Mouse (Mus musculus): Measurements from ENCODE around the gene Ankrd13a. TPM values are rescaled to one million over a fixed set of nuclear protein-coding genes. Genes with fewer than 3 reads are reported as not detected.
"Not testable (repeated sequence)": the region's sequence is repeated elsewhere in the genome, so short reads cannot be mapped to it uniquely, and the experiment has no call there.

The Ankrd13a gene
- polyA plus RNA-seq, 1 experiment from 2014 or later: 89.3 TPM

DNA sequence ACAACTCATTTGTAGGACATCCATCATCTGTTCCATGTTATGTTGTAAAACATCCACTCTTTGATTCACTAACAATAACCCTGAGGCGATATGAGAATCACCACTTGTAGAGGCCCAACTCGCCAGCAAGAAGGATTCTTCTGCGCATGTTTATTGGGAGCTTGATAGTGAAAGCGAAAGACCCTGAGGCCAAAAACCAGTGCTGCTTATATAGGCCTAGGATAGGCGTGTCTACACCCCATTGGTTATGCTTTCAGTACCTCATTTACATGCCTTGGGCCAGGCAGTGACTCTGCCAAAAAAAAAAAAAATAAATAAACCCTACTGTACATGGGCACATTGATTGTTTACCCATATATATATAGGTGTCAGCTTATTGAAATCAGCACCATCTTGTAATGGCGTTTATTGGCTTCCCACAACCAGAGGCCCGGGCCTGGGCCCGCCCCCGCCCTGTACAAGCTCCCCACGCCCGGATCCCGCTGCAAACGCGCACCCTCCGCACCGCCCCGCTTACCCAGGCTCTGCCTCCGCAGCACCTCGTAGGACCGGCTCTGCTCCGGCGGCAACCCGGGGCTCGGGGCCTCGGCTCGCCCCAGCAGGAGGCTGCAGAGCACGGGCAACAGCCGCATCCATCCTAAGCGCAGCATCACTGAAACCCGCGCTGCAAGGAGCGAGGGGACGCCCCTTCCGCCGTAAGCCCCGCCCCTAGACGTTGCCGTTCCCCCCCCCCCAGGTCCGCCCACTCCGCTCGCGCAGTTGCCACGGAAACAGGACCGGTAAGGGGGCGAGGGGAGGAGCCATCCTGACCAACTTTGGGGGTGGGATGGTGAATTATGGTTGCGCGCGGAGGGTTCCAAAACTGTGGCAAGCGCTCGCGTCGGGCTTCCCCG, 48.6 kb downstream of the Ankrd13a start, which contains the start of gene 1500011B03Rik:
Gene 1500011B03Rik (minus strand): TSS at position 673 of the 893 bp plus-strand sequence.
- Histone ChIP-seq H3K4me3 (peak within 1 kb of the TSS; percentile 81), H3K4me1 (0 out of 2 replicates have a peak, but pooled peaks cover 6% of the 10 kb centered on the region), H3K9ac (peak within 1 kb of the TSS; percentile 89), H3K9me3 (no peaks in the 10 kb centered on the region), H3K4me2 (replicated peaks) (peak within 1 kb of the TSS; percentile 65), H3K27me3 (replicated peaks) (no peaks in the 10 kb centered on the region), H3K27ac (peak within 1 kb of the TSS; percentile 74; the same call in 1 of the 2 replicates), H3K36me3 (0 out of 2 replicates have a peak, but pooled peaks cover 5% of the 10 kb centered on the region)
- peak; percentile 91 for ATAC-seq (ENCODE audit: low FRiP score, low read depth)
- 7% methylated on average over 53 of the region's 53 CpGs for WGBS

- 24% methylated on average over 9 of the region's 9 CpGs for WGBS
- Histone ChIP-seq H3K36me3 (0 out of 2 replicates have a peak, but pooled peaks cover 5% of the 10 kb centered on the region), H3K4me3 (no peak overlapping the region), H3K27ac (no peak overlapping the region), H3K27me3 (replicated peaks) (no peaks in the 10 kb centered on the region), H3K9me3 (no peaks in the 10 kb centered on the region), H3K9ac (no peak overlapping the region), H3K4me1 (0 out of 2 replicates have a peak, but pooled peaks cover 6% of the 10 kb centered on the region), H3K4me2 (replicated peaks) (no peak overlapping the region)
- no peak for ATAC-seq (ENCODE audit: low FRiP score, low read depth)
Measured at GRCm38 (mm10) chr5:114824197-114824596, 49.7 kb downstream of the Ankrd13a start.

DNA sequence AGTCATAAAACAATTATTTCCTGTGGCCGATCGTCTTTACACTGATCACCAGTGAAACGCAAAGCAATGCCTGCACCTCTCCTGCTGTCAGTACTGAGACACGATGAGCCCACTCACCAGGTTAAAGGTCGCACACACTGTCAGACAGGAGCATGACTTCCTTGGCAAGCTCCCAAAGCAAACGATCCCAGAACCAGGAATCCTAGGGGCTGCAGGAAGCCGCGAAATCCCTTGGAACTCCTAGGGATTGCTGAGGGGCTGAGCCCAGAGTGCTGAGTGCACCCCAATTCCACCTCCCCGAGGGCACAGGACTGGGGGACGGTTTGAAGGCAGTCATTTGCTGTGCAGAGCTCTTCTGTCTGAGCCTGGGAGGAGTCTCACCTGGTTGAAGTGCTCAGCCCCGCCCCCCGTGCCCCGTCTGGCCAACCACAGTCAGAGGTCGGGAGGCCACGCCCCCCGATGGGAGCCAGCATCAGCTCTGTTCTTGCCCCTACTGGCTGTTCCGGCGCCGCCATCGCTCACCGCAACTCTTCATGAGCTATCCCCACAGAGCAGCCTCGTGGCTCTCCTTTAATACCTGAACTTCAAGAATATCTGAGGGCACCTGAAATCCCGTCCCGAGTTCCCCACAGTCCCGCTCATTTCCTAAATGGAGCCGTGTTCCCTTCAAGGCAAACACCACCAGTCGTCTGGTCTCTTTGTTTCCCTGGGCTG, 51.7 kb downstream of the Ankrd13a start:
- ATAC-seq (ENCODE audit: low FRiP score, low read depth): peak; percentile 54; the same call in 1 of the 2 replicates
- Histone ChIP-seq H3K27me3 (replicated peaks) (no peaks in the 10 kb centered on the region), H3K4me2 (replicated peaks) (peak overlapping the region; percentile 67), H3K9ac (peak overlapping the region; percentile 49), H3K36me3 (0 out of 2 replicates have a peak, but pooled peaks cover 5% of the 10 kb centered on the region), H3K4me3 (peak overlapping the region; percentile 32), H3K9me3 (no peaks in the 10 kb centered on the region), H3K27ac (peak overlapping the region; percentile 26; the same call in 1 of the 2 replicates), H3K4me1 (0 out of 2 replicates have a peak, but pooled peaks cover 6% of the 10 kb centered on the region)
- 9% methylated on average over 27 of the region's 27 CpGs for WGBS

- no peak for ATAC-seq (ENCODE audit: low FRiP score, low read depth)
- H3K4me3 ChIP-seq: no peak overlapping the region
- 91% methylated on average over 12 of the region's 12 CpGs for WGBS
- no peak overlapping the region for H3K9ac ChIP-seq
- H3K4me1 ChIP-seq: 0 out of 2 replicates have a peak, but pooled peaks cover 4% of the 10 kb centered on the region
- H3K9me3 ChIP-seq: no peaks in the 10 kb centered on the region
- no peaks in the 10 kb centered on the region for H3K36me3 ChIP-seq
- no peak overlapping the region for H3K4me2 ChIP-seq (replicated peaks)
- no peak overlapping the region for H3K27ac ChIP-seq
- no peaks in the 10 kb centered on the region for H3K27me3 ChIP-seq (replicated peaks)
Measured at GRCm38 (mm10) chr5:114827427-114827826, 53.0 kb downstream of the Ankrd13a start.

DNA sequence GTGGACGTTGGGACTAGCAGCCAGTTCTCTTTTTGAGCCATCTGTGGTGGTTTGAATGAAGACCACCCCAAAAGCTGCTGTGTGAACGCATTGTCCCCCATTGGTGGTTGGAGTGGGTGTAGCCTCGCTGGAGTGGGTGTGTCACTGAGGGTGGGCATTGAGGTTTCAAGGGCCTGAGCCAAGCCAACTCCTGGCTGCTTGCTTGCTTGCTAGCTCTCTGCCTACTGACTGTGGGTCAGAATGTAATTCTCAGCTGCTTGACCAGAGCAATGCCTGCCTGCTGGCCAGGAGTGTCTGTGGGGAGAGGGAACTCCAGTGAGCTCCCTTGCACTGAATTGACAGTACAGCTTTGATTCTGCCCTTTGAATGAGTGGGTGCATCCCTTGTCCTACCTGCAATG, 55.3 kb downstream of the Ankrd13a start:
- ATAC-seq (ENCODE audit: low FRiP score, low read depth): no peak
- H3K4me3 ChIP-seq: no peak overlapping the region
- no peaks in the 10 kb centered on the region for H3K27me3 ChIP-seq (replicated peaks)
- H3K4me1 ChIP-seq: 0 out of 2 replicates have a peak, but pooled peaks cover 3% of the 10 kb centered on the region
- H3K9me3 ChIP-seq: no peaks in the 10 kb centered on the region
- H3K36me3 ChIP-seq: no peaks in the 10 kb centered on the region
- H3K27ac ChIP-seq: no peak overlapping the region
- H3K4me2 ChIP-seq (replicated peaks): no peak overlapping the region
- H3K9ac ChIP-seq: no peak overlapping the region
- WGBS: 66% methylated on average over 3 of the region's 3 CpGs

- no peaks in the 10 kb centered on the region for H3K9me3 ChIP-seq
- H3K9ac ChIP-seq: no peak overlapping the region
Measured at GRCm38 (mm10) chr5:114836886-114837285, 62.4 kb downstream of the Ankrd13a start.

DNA sequence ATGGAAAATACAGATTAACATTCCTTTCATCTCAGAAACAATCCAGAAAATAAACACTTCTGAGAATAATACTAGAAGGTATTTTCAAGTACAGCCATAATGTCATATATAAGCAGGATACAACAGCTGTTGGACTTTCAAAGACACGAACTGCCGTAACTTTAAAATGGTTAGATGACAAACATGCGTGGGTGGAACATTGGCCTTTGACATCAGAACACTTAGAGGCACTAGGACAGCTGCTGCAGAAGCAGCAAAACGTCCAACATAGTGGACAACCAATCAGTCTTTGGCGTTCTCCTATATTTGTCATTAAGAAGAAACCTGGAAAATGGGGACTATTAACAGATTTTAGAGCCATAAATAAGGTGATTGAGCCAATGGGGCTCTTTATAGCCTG, 66.0 kb downstream of the Ankrd13a start:
- 64% methylated on average over 5 of the region's 5 CpGs for WGBS
- H3K36me3 ChIP-seq; H3K4me2 ChIP-seq (replicated peaks); H3K9ac ChIP-seq; H3K27ac ChIP-seq; H3K4me3 ChIP-seq; H3K9me3 ChIP-seq; H3K27me3 ChIP-seq (replicated peaks); ATAC-seq (ENCODE audit: low FRiP score, low read depth): not testable (repeated sequence)
- peaks cover 11% of the 10 kb centered on the region for H3K4me1 ChIP-seq

More at GRCm38 (mm10) chr5:114836886-114837285, 62.4 kb downstream of the Ankrd13a start:
- no peak overlapping the region for H3K4me2 ChIP-seq (replicated peaks)
- no peaks in the 10 kb centered on the region for H3K27me3 ChIP-seq (replicated peaks)
- H3K4me1 ChIP-seq: peaks cover 1% of the 10 kb centered on the region; the same call in 1 of the 2 replicates
- ATAC-seq (ENCODE audit: low FRiP score, low read depth): no peak
- WGBS: 66% methylated on average over 12 of the region's 12 CpGs
- H3K4me3 ChIP-seq: no peak overlapping the region
- no peaks in the 10 kb centered on the region for H3K36me3 ChIP-seq
- no peak overlapping the region for H3K27ac ChIP-seq

DNA sequence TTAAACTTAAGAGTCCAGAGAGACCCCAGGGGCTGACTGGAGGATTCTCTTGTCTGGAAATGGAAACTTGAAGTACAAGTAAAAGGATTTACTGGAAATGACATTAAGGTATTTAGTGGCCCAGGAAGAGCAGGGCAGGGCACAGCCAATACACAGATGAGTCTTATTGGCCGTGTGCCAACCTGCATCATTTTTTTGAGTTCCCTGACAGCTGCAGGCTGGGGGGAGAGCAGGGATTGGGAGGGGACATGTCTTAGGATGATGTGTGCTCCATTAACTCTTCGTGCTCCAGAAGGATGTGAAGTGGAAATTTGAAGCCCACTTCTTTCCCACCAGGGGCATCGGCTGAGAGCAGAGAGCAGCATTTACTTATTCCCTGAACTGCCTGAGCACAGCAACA, 67.7 kb downstream of the Ankrd13a start:
- H3K27ac ChIP-seq; H3K27me3 ChIP-seq (replicated peaks); H3K9ac ChIP-seq; H3K4me3 ChIP-seq; H3K36me3 ChIP-seq; H3K9me3 ChIP-seq; ATAC-seq (ENCODE audit: low FRiP score, low read depth): not testable (repeated sequence)
- Histone ChIP-seq H3K4me2 (replicated peaks) (peak overlapping the region; percentile 18; the same call in 1 of the 2 replicates), H3K4me1 (peaks cover 11% of the 10 kb centered on the region)
- WGBS: 58% methylated on average over 3 of the region's 3 CpGs

DNA sequence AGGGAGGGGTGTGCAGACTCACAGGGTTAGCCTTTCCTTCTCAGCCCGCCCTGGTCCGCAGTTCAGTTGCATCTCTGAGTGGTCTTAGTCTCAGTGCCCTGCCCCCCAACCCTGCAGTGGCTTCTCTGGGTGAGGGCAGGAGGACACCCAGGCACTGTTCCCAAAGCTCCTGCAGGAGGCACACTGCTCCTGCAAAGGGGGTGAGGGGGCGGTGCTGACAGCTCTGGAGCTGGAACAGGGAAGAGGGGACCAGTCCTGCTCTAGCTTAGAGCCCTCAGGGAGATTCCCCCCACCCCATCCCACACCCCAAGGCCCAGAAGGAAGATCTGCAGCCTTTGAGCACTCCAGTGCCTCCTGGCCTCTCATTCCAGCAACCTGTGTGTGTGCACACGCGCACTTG, 68.2 kb downstream of the Ankrd13a start:
- ATAC-seq (ENCODE audit: low FRiP score, low read depth): no peak
- WGBS: 72% methylated on average over 5 of the region's 5 CpGs
- Histone ChIP-seq H3K9me3 (no peaks in the 10 kb centered on the region), H3K4me2 (replicated peaks) (peak overlapping the region; percentile 18; the same call in 1 of the 2 replicates), H3K27ac (no peak overlapping the region), H3K9ac (no peak overlapping the region), H3K36me3 (no peaks in the 10 kb centered on the region), H3K4me1 (peaks cover 11% of the 10 kb centered on the region), H3K27me3 (replicated peaks) (no peaks in the 10 kb centered on the region), H3K4me3 (no peak overlapping the region)

DNA sequence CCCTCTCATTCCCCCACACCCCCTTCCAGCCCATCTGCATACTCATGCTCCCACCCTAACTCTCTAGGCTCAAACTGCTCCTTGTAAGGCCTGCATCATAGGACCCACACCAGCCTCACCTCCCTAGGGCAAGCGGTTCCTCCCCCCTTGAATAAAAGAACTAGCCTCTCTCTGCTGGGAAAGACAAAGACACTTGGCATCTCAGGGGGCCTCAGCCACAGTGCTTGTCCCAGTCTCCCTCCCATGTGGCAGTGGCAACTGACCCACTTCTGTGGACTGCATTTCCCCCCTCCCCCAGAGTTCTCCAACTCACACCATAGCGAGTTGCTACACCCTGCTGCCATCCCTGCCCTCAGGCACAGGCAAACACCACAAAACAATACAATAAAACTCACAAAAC, 69.9 kb downstream of the Ankrd13a start:
- not testable (repeated sequence) for H3K4me2 ChIP-seq (replicated peaks); H3K27me3 ChIP-seq (replicated peaks); H3K27ac ChIP-seq; ATAC-seq (ENCODE audit: low FRiP score, low read depth); H3K9ac ChIP-seq; H3K4me3 ChIP-seq; H3K9me3 ChIP-seq; H3K36me3 ChIP-seq
- H3K4me1 ChIP-seq: peaks cover 11% of the 10 kb centered on the region
- WGBS: 56% methylated on average over 2 of the region's 2 CpGs

DNA sequence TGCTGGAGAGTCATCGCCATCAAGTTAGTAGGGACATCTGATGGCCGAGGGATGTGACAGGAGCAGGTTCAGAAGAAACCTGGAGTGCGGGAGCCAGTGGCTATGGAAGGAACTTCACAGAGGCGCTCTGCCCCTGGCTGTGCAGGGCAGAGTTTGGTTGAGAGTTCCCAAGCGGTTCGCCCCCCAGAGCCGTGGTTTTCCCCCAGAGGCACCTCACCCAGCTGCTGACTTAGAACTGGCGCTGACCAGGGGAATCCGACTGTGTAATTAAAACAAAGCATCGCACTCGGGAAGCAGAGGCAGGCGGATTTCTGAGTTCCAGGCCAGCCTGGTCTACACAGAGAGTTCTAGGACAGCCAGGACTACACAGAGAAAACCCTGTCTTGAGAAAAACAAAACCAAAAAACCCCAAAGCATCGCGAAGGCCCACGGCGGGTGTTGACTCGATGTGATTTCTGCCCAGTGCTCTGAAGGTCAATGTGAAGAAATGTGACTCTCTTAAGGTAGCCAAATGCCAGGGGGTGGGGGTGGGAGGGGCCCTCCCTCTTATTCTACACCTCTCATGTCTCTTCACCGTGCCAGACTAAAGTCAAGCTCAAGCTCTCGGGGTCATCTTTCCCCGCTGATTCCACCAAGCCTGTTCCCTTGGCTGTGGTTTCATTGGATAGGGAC, 77.2 kb downstream of the Ankrd13a start:
- Histone ChIP-seq H3K27ac (no peak overlapping the region), H3K9me3 (no peaks in the 10 kb centered on the region), H3K4me2 (replicated peaks) (no peak overlapping the region), H3K4me1 (no peaks in the 10 kb centered on the region), H3K4me3 (no peak overlapping the region), H3K27me3 (replicated peaks) (no peaks in the 10 kb centered on the region), H3K9ac (no peak overlapping the region), H3K36me3 (no peaks in the 10 kb centered on the region)
- 91% methylated on average over 20 of the region's 20 CpGs for WGBS
- ATAC-seq (ENCODE audit: low FRiP score, low read depth): no peak
